ENCODE assay signal across 28 mouse cellular contexts in genomic region chr11:106187326-106187725, GRCm38 (mm10). TPM values are rescaled to one million over a fixed set of nuclear protein-coding genes. Genes with fewer than 3 reads are reported as not detected.
A peak's percentile ranks its signal among the peaks of the same experiment; 100 is the strongest.
DNase-seq lines count a peak whose midpoint lies in the region; ATAC-seq and TF ChIP-seq lines count a peak whose summit lies in the region.
"Had no signal": no experiment of that assay in that cellular context is flagged by ENCODE, and none has a peak within 500 bp of the region (broad histone marks: within the 10 kb centered on the region; RNA-seq: fewer than 3 reads in every experiment).

No protein-coding gene starts in this region.

- H3K9ac ChIP-seq in lung, postnatal 0 days (replicated peaks; ENCODE audit: low read depth): no peak overlapping the region
- H3K9ac ChIP-seq in hindbrain, embryonic 14.5 days: no peak overlapping the region
- H3K9ac ChIP-seq: embryonic facial prominence, embryonic 12.5 days; forebrain, embryonic 13.5 days; forebrain, embryonic 15.5 days; forebrain, postnatal 0 days had no signal

- H3K4me2 ChIP-seq in lung, postnatal 0 days (replicated peaks; ENCODE audit: low read depth, low read length): no peak overlapping the region
- H3K4me2 ChIP-seq in hindbrain, embryonic 14.5 days (replicated peaks): no peak overlapping the region
- H3K4me2 ChIP-seq: embryonic facial prominence, embryonic 12.5 days; forebrain, embryonic 13.5 days; forebrain, embryonic 15.5 days had no signal

- no peak for TF ChIP-seq EP300 in lung, postnatal 0 days (IDR thresholded peaks at IDR 0.05)

- H3K36me3 ChIP-seq in lung, postnatal 0 days (ENCODE audit: insufficient read depth, low read length): no peaks in the 10 kb centered on the region
- peaks cover 29% of the 10 kb centered on the region for H3K36me3 ChIP-seq in hindbrain, embryonic 14.5 days (replicated peaks; ENCODE audit: control insufficient read depth, insufficient read depth)

- WGBS in lung, postnatal 0 days: 90% methylated on average over 4 of the region's 4 CpGs
- 96% methylated on average over 4 of the region's 4 CpGs for WGBS in hindbrain, embryonic 14.5 days

- no peak overlapping the region for H3K4me3 ChIP-seq in lung, postnatal 0 days (ENCODE audit: low read depth, low read length)
- no peak overlapping the region for H3K4me3 ChIP-seq in hindbrain, embryonic 14.5 days (replicated peaks; ENCODE audit: low read length)
- H3K4me3 ChIP-seq: embryonic facial prominence, embryonic 10.5 days; embryonic facial prominence, embryonic 12.5 days; forebrain, embryonic 13.5 days; forebrain, embryonic 15.5 days had no signal

- no peaks in the 10 kb centered on the region for H3K4me1 ChIP-seq in lung, postnatal 0 days (ENCODE audit: insufficient read depth, low read depth, low read length)
- H3K4me1 ChIP-seq in hindbrain, embryonic 14.5 days (replicated peaks; ENCODE audit: control insufficient read depth, insufficient read depth, low read length): peaks cover 2% of the 10 kb centered on the region; the same call in 1 of the 2 replicates

- no peaks in the 10 kb centered on the region for H3K9me3 ChIP-seq in lung, postnatal 0 days (ENCODE audit: low read length)
- no peaks in the 10 kb centered on the region for H3K9me3 ChIP-seq in hindbrain, embryonic 14.5 days (ENCODE audit: control insufficient read depth, low read length)
- H3K9me3 ChIP-seq: embryonic facial prominence, embryonic 10.5 days; embryonic facial prominence, embryonic 12.5 days; forebrain, embryonic 13.5 days; forebrain, embryonic 15.5 days had no signal

- no peak for DNase-seq in lung, postnatal 0 days (ENCODE audit: low spot score)
- DNase-seq in lung, postnatal 4 days: no peak
- DNase-seq in ES-CJ7 (ENCODE audit: low read depth, low spot score) (peak; percentile 82), WW6 (ENCODE audit: low read depth, low spot score) (peak; percentile 26)
- DNase-seq in spleen, postnatal 14 days (ENCODE audit: low spot score in 2 of 2): no peak
- no peak for DNase-seq in hindbrain, embryonic 14.5 days (ENCODE audit: low spot score)
- DNase-seq: adrenal gland, adult 8-10 months; adrenal gland, postnatal 14 days; adrenal gland, postnatal 36 days; cerebellum, adult 11-12 months; cerebellum, adult 2 months; cerebellum, adult 9-10 months; cerebellum, postnatal 10 days; cerebellum, postnatal 25 days; forebrain, postnatal 0 days had no signal

- TF ChIP-seq CTCF in lung, postnatal 0 days (IDR thresholded peaks at IDR 0.05): no peak

- H3K27ac ChIP-seq in lung, postnatal 0 days (ENCODE audit: low read length): peak overlapping the region; percentile 47; the same call in 1 of the 2 replicates
- no peak overlapping the region for H3K27ac ChIP-seq in hindbrain, embryonic 14.5 days
- H3K27ac ChIP-seq: embryonic facial prominence, embryonic 10.5 days; embryonic facial prominence, embryonic 12.5 days; forebrain, embryonic 13.5 days; forebrain, embryonic 15.5 days had no signal

- no peaks in the 10 kb centered on the region for H3K27me3 ChIP-seq in lung, postnatal 0 days (replicated peaks; ENCODE audit: insufficient read depth, low read length)
- no peaks in the 10 kb centered on the region for H3K27me3 ChIP-seq in hindbrain, embryonic 14.5 days (ENCODE audit: control insufficient read depth, insufficient read depth, low read length)
- H3K27me3 ChIP-seq: embryonic facial prominence, embryonic 12.5 days; forebrain, embryonic 13.5 days; forebrain, embryonic 15.5 days had no signal

- no peak for ATAC-seq in lung, postnatal 0 days
- ATAC-seq in hindbrain, embryonic 14.5 days (ENCODE audit: low FRiP score): no peak
- ATAC-seq in megakaryocyte progenitor cell, adult 5-6 weeks (replicated peaks; ENCODE audit: poor library complexity): no peak
- ATAC-seq: activated CD4-positive, CD25-positive, alpha-beta regulatory T cell, adult 4 months; forebrain, embryonic 13.5 days; forebrain, embryonic 15.5 days; forebrain, postnatal 0 days had no signal

RNA-seq across cellular contexts. Expression of gene Strada, which starts 14.6 kb away (rescaled TPM):
- 14.9 and 15.4 TPM in 2 replicates for polyA plus RNA-seq in lung, postnatal 0 days (2015; fragmentation: Nextera tagmentation; extraction: Ambion mirVana)
- polyA plus RNA-seq in hindbrain, embryonic 14.5 days (2014; fragmentation: Nextera tagmentation; extraction: Ambion mirVana): 27.4 and 30.1 TPM in 2 replicates
- total RNA-seq in megakaryocyte progenitor cell, adult 5-6 weeks (2015): 27.0 and 31.6 TPM in 2 replicates
- 20.1 and 21.7 TPM in 2 replicates for total RNA-seq in megakaryocyte progenitor cell, adult 5-6 weeks (2017)

RNA-seq across cellular contexts. Expression of gene Limd2, which starts 26.7 kb away (rescaled TPM):
- 225 and 226 TPM in 2 replicates for polyA plus RNA-seq in lung, postnatal 0 days (2015; fragmentation: Nextera tagmentation; extraction: Ambion mirVana)
- 140 and 158 TPM in 2 replicates for polyA plus RNA-seq in hindbrain, embryonic 14.5 days (2014; fragmentation: Nextera tagmentation; extraction: Ambion mirVana)
- 169 and 172 TPM in 2 replicates for total RNA-seq in megakaryocyte progenitor cell, adult 5-6 weeks (2015)
- 37.4 and 40.8 TPM in 2 replicates for total RNA-seq in megakaryocyte progenitor cell, adult 5-6 weeks (2017)

RNA-seq across cellular contexts. Expression of gene Gm10840, which starts 26.7 kb away (rescaled TPM):
- not detected in 2 replicates for polyA plus RNA-seq in lung, postnatal 0 days (2015; fragmentation: Nextera tagmentation; extraction: Ambion mirVana)
- polyA plus RNA-seq in hindbrain, embryonic 14.5 days (2014; fragmentation: Nextera tagmentation; extraction: Ambion mirVana): not detected in 2 replicates
- 2.6 and 4.4 TPM in 2 replicates for total RNA-seq in megakaryocyte progenitor cell, adult 5-6 weeks (2015)
- total RNA-seq in megakaryocyte progenitor cell, adult 5-6 weeks (2017): not detected in 2 replicates
- total RNA-seq: adrenal gland, adult 18-20 months; adrenal gland, adult 8-10 months; adrenal gland, postnatal 14 days; adrenal gland, postnatal 36 days; ES-E14; forebrain, postnatal 0 days; MEL had no signal
- polyA plus RNA-seq: activated CD4-positive, CD25-positive, alpha-beta regulatory T cell, adult 4 months; C2C12; cerebellum, adult 2 months; cortical plate, adult 2 months; embryonic facial prominence, embryonic 12.5 days; embryonic facial prominence, embryonic 14.5 days; forebrain, embryonic 11.5 days; forebrain, embryonic 13.5 days had no signal

RNA-seq across cellular contexts. Expression of gene Ccdc47, which starts 28.8 kb away (rescaled TPM):
- polyA plus RNA-seq in lung, postnatal 0 days (2015; fragmentation: Nextera tagmentation; extraction: Ambion mirVana): 67.7 and 71.1 TPM in 2 replicates
- polyA plus RNA-seq in hindbrain, embryonic 14.5 days (2014; fragmentation: Nextera tagmentation; extraction: Ambion mirVana): 76.6 and 94.5 TPM in 2 replicates
- total RNA-seq in megakaryocyte progenitor cell, adult 5-6 weeks (2015): 41.7 and 51.3 TPM in 2 replicates
- total RNA-seq in megakaryocyte progenitor cell, adult 5-6 weeks (2017): 138 and 195 TPM in 2 replicates

RNA-seq across cellular contexts. Expression of gene Ddx42, which starts 29.4 kb away (rescaled TPM):
- polyA plus RNA-seq in lung, postnatal 0 days (2015; fragmentation: Nextera tagmentation; extraction: Ambion mirVana): 35.3 and 38.4 TPM in 2 replicates
- polyA plus RNA-seq in hindbrain, embryonic 14.5 days (2014; fragmentation: Nextera tagmentation; extraction: Ambion mirVana): 78.0 and 82.2 TPM in 2 replicates
- 39.8 and 47.9 TPM in 2 replicates for total RNA-seq in megakaryocyte progenitor cell, adult 5-6 weeks (2015)
- total RNA-seq in megakaryocyte progenitor cell, adult 5-6 weeks (2017): 68.8 and 101 TPM in 2 replicates

Comparison
In these comparisons a context has a peak if more than half of its experiments do, and no peak if none do; other contexts are left out.
1. DNase-seq: peak in ES-CJ7 (single experiment) and WW6 (single experiment); none in lung, postnatal 0 days (single experiment), lung, postnatal 4 days (0 of 2), spleen, postnatal 14 days (0 of 2) and hindbrain, embryonic 14.5 days (single experiment).